8 mouse cellular contexts compared by ENCODE assay signal in the genomic region with DNA sequence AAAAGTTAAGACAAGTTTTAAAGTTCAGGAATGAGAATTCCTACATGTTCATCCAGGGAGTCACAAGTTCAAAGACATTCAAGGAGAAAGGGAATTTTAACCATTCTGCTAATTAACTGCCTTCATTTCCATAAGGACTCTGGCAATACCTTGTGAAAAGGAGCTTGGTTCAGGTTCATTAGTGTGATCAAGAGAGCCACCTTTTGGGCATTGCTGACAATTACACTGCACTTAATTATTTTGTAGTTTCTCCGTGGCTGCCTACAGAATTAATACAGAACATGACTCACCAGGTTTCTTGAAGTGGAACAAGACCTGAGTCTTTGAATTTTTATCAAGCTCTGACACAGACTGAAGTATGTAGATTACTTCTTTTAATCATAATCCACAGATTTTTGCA. TPM values are rescaled to one million over a fixed set of nuclear protein-coding genes. Genes with fewer than 3 reads are reported as not detected.
A peak's percentile ranks its signal among the peaks of the same experiment; 100 is the strongest.
DNase-seq lines count a peak whose midpoint lies in the region; ATAC-seq and TF ChIP-seq lines count a peak whose summit lies in the region.
"Had no signal": no experiment of that assay in that cellular context is flagged by ENCODE, and none has a peak within 500 bp of the region (broad histone marks: within the 10 kb centered on the region; RNA-seq: fewer than 3 reads in every experiment).

No protein-coding gene starts in this region.

- no peak overlapping the region for H3K27ac ChIP-seq in lung, embryonic 14.5 days (ENCODE audit: low read depth)
- H3K27ac ChIP-seq in liver, embryonic 12.5 days, result no peak overlapping the region
- H3K27ac ChIP-seq: embryonic facial prominence, embryonic 15.5 days had no signal

- no peak for TF ChIP-seq POLR2A in lung, adult 2 months (IDR thresholded peaks at IDR 0.05; ENCODE audit: borderline replicate concordance, extremely low read depth, low read depth, low read length)

- no peaks in the 10 kb centered on the region for H3K9me3 ChIP-seq in lung, embryonic 14.5 days (ENCODE audit: low read depth, low read length)
- H3K9me3 ChIP-seq in liver, embryonic 12.5 days (replicated peaks), result no peaks in the 10 kb centered on the region
- H3K9me3 ChIP-seq: embryonic facial prominence, embryonic 15.5 days had no signal

- H3K4me1 ChIP-seq in lung, embryonic 14.5 days (ENCODE audit: insufficient read depth), result no peaks in the 10 kb centered on the region
- H3K4me1 ChIP-seq in lung, adult 2 months (ENCODE audit: control insufficient read depth, insufficient read depth, low read length), result no peaks in the 10 kb centered on the region
- no peaks in the 10 kb centered on the region for H3K4me1 ChIP-seq in liver, embryonic 12.5 days
- H3K4me1 ChIP-seq: embryonic facial prominence, embryonic 15.5 days had no signal

- 7% methylated on average over 1 of the region's 1 CpGs for WGBS in lung, embryonic 14.5 days
- 9% methylated on average over 1 of the region's 1 CpGs for WGBS in lung, adult 2 months
- WGBS in liver, embryonic 12.5 days (ENCODE audit: insufficient replicate concordance), result 3% methylated on average over 1 of the region's 1 CpGs

- no peak overlapping the region for H3K4me2 ChIP-seq in lung, embryonic 14.5 days
- no peak overlapping the region for H3K4me2 ChIP-seq in liver, embryonic 12.5 days
- H3K4me2 ChIP-seq: embryonic facial prominence, embryonic 15.5 days had no signal

- TF ChIP-seq CTCF in lung, embryonic 14.5 days (IDR thresholded peaks at IDR 0.05; ENCODE audit: low read depth), result peak; percentile 55
- TF ChIP-seq CTCF in lung, adult 2 months (IDR thresholded peaks at IDR 0.05; ENCODE audit: insufficient read depth, low read length), result no peak

- H3K4me3 ChIP-seq in lung, embryonic 14.5 days (ENCODE audit: low read depth, low read length), result no peak overlapping the region
- no peak overlapping the region for H3K4me3 ChIP-seq in lung, adult 2 months (replicated peaks; ENCODE audit: extremely low read depth, low read depth, low read length)
- H3K4me3 ChIP-seq in liver, embryonic 12.5 days, result no peak overlapping the region
- H3K4me3 ChIP-seq: embryonic facial prominence, embryonic 15.5 days had no signal

- H3K27me3 ChIP-seq in lung, embryonic 14.5 days (ENCODE audit: insufficient read depth, low read length), result no peaks in the 10 kb centered on the region
- no peaks in the 10 kb centered on the region for H3K27me3 ChIP-seq in liver, embryonic 12.5 days (replicated peaks)
- H3K27me3 ChIP-seq: embryonic facial prominence, embryonic 15.5 days had no signal

- peak; percentile 43 for DNase-seq in lung, embryonic 14.5 days
- DNase-seq in lung, adult 2 months, result no peak
- peak; percentile 9 for DNase-seq in embryo, embryonic 9.5 days (ENCODE audit: extremely low spot score)

- no peak for ATAC-seq in lung, embryonic 14.5 days (ENCODE audit: insufficient read depth)
- ATAC-seq in cerebellum, adult (ENCODE audit: insufficient number of reproducible peaks, low FRiP score, low TSS enrichment), result peak; percentile 56; the same call in 1 of the 2 replicates
- ATAC-seq in megakaryocyte-erythroid progenitor cell, adult 5-6 weeks (replicated peaks; ENCODE audit: low FRiP score, low TSS enrichment, poor library complexity, severe bottlenecking), result peak; percentile 65; the same call in 1 of the 2 replicates
- ATAC-seq in erythroblast, adult 5-6 weeks (replicated peaks; ENCODE audit: low FRiP score, poor library complexity, severe bottlenecking), result no peak
- ATAC-seq in liver, embryonic 12.5 days, result no peak

- H3K9ac ChIP-seq in lung, embryonic 14.5 days, result no peak overlapping the region
- no peak overlapping the region for H3K9ac ChIP-seq in liver, embryonic 12.5 days
- H3K9ac ChIP-seq: embryonic facial prominence, embryonic 15.5 days had no signal

- H3K36me3 ChIP-seq in lung, embryonic 14.5 days (ENCODE audit: insufficient read depth), result no peaks in the 10 kb centered on the region
- H3K36me3 ChIP-seq in liver, embryonic 12.5 days, result no peaks in the 10 kb centered on the region
- H3K36me3 ChIP-seq: embryonic facial prominence, embryonic 15.5 days had no signal

RNA-seq across cellular contexts. Expression of a gene that starts 52.4 kb away (rescaled TPM):
- 0.16 and 0.39 TPM in 2 replicates for polyA plus RNA-seq in lung, embryonic 14.5 days (2014; fragmentation: Nextera tagmentation; extraction: Ambion mirVana)
- 0.62 and 0.77 TPM in 2 replicates for polyA plus RNA-seq in lung, adult 2 months (2012; rRNA removed)
- not detected in 2 replicates for total RNA-seq in megakaryocyte-erythroid progenitor cell, adult 5-6 weeks (2014; fragmentation: Nextera tagmentation)
- total RNA-seq in megakaryocyte-erythroid progenitor cell, adult 5-6 weeks (2017), result not detected in 2 replicates
- not detected in 2 replicates for total RNA-seq in erythroblast, adult 5-6 weeks (2015; ENCODE audit: low replicate concordance)
- 0.26 TPM in 1 of 2 replicates, not detected in the other for total RNA-seq in erythroblast, adult 5-6 weeks (2017; ENCODE audit: low replicate concordance)
- not detected in 2 replicates for polyA plus RNA-seq in liver, embryonic 12.5 days (2016; fragmentation: Nextera tagmentation; extraction: Ambion mirVana)

Comparison
In these comparisons a context has a peak if more than half of its experiments do, and no peak if none do; other contexts are left out.
1. ATAC-seq: peak in cerebellum, adult (single experiment) and megakaryocyte-erythroid progenitor cell, adult 5-6 weeks (single experiment); none in lung, embryonic 14.5 days (single experiment), erythroblast, adult 5-6 weeks (single experiment) and liver, embryonic 12.5 days (single experiment).